Mouse (Mus musculus) thymus, adult 2 months (tissue): ENCODE data around the gene Pkd1l3. TPM values are rescaled to one million over a fixed set of nuclear protein-coding genes. Genes with fewer than 3 reads are reported as not detected.

Experiments used
- DNase-seq: peaks from one replicate; pipeline ENCODE4 v3.0.0; 2021
- H3K27ac ChIP-seq: fragments of 200-500 bp; 2 replicates; pipeline ENCODE4 v1.5.1; 2012; ENCODE audit warnings: low read length, control low read depth; ENCODE audit not compliant: control insufficient read depth, insufficient read depth
- H3K27me3 ChIP-seq: fragments of 200-500 bp; 2 replicates; pipeline ENCODE4 v1.6.1; 2012; ENCODE audit warnings: mild to moderate bottlenecking, low read length, moderate library complexity, mixed read lengths; ENCODE audit not compliant: control insufficient read depth, insufficient read depth
- H3K36me3 ChIP-seq: fragments of 200-500 bp; 2 replicates; pipeline ENCODE4 v1.6.1; 2012; ENCODE audit warnings: mild to moderate bottlenecking, low read length, moderate library complexity; ENCODE audit not compliant: control insufficient read depth, insufficient read depth
- H3K4me1 ChIP-seq: fragments of 200-500 bp; replicated peaks from 2 replicates; pipeline ENCODE4 v1.6.1; 2012; ENCODE audit warnings: low read length; ENCODE audit not compliant: control insufficient read depth, insufficient read depth
- H3K4me3 ChIP-seq: fragments of 200-500 bp; 2 replicates; pipeline ENCODE4 v1.5.1; 2012; ENCODE audit warnings: mild to moderate bottlenecking, low read length, control low read depth, moderate library complexity; ENCODE audit not compliant: control insufficient read depth, insufficient read depth
- CTCF ChIP-seq: fragments of 200-500 bp; IDR thresholded peaks from 2 replicates; pipeline ENCODE4 v1.5.1; 2012; ENCODE audit warnings: mild to moderate bottlenecking, control low read depth, low read length, moderate library complexity, borderline replicate concordance; ENCODE audit not compliant: control insufficient read depth, poor library complexity, insufficient read depth; ENCODE audit errors: extremely low read depth
- POLR2A ChIP-seq: fragments of 200-500 bp; IDR thresholded peaks from 2 replicates; pipeline ENCODE4 v1.6.1; 2012; ENCODE audit warnings: mild to moderate bottlenecking, low read length, control low read depth, moderate library complexity; ENCODE audit not compliant: control insufficient read depth, poor library complexity, insufficient read depth; ENCODE audit errors: extremely low read depth
- WGBS: fragments of 180-500 bp; shearing (Covaris S2); methylation state at CpG from one replicate; pipeline ENCODE4 v1.1.7; 2018; 5-methylcytosine and 5-hydroxymethylcytosine counted together
- polyA plus RNA-seq: library from polyadenylated mRNA; depleted of rRNA; stranded (reverse); fragments of >200 nt; gene quantifications from 2 replicates; pipeline ENCODE4 v1.2.3, GENCODE M21; 2012

Pkd1l3 gene
- polyA plus RNA-seq, 1 experiment, result 0.34 TPM

GRCm38 (mm10) chr8:109593117-109593788 is 21.1 kb upstream of the Pkd1l3 start:
- Histone ChIP-seq H3K27me3 (no peaks in the 10 kb centered on the region), H3K4me3 (no peak overlapping the region), H3K36me3 (no peaks in the 10 kb centered on the region), H3K4me1 (no peaks in the 10 kb centered on the region), H3K27ac (no peak overlapping the region)
- TF ChIP-seq CTCF (no peak), POLR2A (no peak)
- peak; percentile 34 for DNase-seq
- WGBS, result 83% methylated on average over 6 of the region's 6 CpGs

GRCm38 (mm10) chr8:109595854-109596253 is 18.5 kb upstream of the Pkd1l3 start:
- peak; percentile 60 for DNase-seq
- Histone ChIP-seq H3K4me1 (no peaks in the 10 kb centered on the region), H3K4me3 (no peak overlapping the region), H3K27me3 (no peaks in the 10 kb centered on the region), H3K27ac (no peak overlapping the region), H3K36me3 (no peaks in the 10 kb centered on the region)
- WGBS, result 53% methylated on average over 8 of the region's 8 CpGs
- TF ChIP-seq POLR2A, result no peak
- peak; percentile 89 for TF ChIP-seq CTCF

GRCm38 (mm10) chr8:109606725-109607124 is 7.6 kb upstream of the Pkd1l3 start:
- no peak for DNase-seq
- Histone ChIP-seq H3K27ac (no peak overlapping the region), H3K4me1 (peaks cover 8% of the 10 kb centered on the region), H3K4me3 (no peak overlapping the region), H3K27me3 (no peaks in the 10 kb centered on the region), H3K36me3 (no peaks in the 10 kb centered on the region)
- no peak for TF ChIP-seq POLR2A
- TF ChIP-seq CTCF, result no peak
- WGBS, result 94% methylated on average over 2 of the region's 2 CpGs

GRCm38 (mm10) chr8:109607650-109608049 is 6.7 kb upstream of the Pkd1l3 start:
- DNase-seq, result no peak
- H3K4me3 ChIP-seq, result peak overlapping the region; percentile 45; the same call in 1 of the 2 replicates
- WGBS, result 21% methylated on average over 12 of the region's 12 CpGs
- no peaks in the 10 kb centered on the region for H3K36me3 ChIP-seq
- no peaks in the 10 kb centered on the region for H3K27me3 ChIP-seq
- peaks cover 8% of the 10 kb centered on the region for H3K4me1 ChIP-seq
- TF ChIP-seq POLR2A (no peak), CTCF (no peak)
- H3K27ac ChIP-seq, result no peak overlapping the region

- Histone ChIP-seq H3K27me3 (no peaks in the 10 kb centered on the region), H3K36me3 (no peaks in the 10 kb centered on the region), H3K27ac (peak within 1 kb of the TSS; percentile 86), H3K4me1 (peaks cover 8% of the 10 kb centered on the region), H3K4me3 (peak within 1 kb of the TSS; percentile 45)
- DNase-seq, result peak; percentile 97
- TF ChIP-seq CTCF (peak; percentile 55; the same call in 1 of the 2 replicates), POLR2A (peak; percentile 81)
- under 1% methylated on average over 42 of the region's 42 CpGs for WGBS
Measured at GRCm38 (mm10) chr8:109608271-109609152, 5.8 kb upstream of the Pkd1l3 start, which contains the start of gene Dhodh. TSS of gene Dhodh (minus strand) at chr8:109608673.

GRCm38 (mm10) chr8:109609153-109609502 is 5.2 kb upstream of the Pkd1l3 start:
- Histone ChIP-seq H3K4me3 (no peak overlapping the region), H3K36me3 (no peaks in the 10 kb centered on the region), H3K27ac (peak overlapping the region; percentile 86), H3K4me1 (peaks cover 8% of the 10 kb centered on the region), H3K27me3 (no peaks in the 10 kb centered on the region)
- 27% methylated on average over 5 of the region's 5 CpGs for WGBS
- DNase-seq, result no peak
- TF ChIP-seq CTCF (no peak), POLR2A (no peak)

GRCm38 (mm10) chr8:109615569-109615968 is 1.3 kb downstream of the Pkd1l3 start:
- no peak for DNase-seq
- TF ChIP-seq CTCF (no peak), POLR2A (no peak)
- WGBS, result 84% methylated on average over 3 of the region's 3 CpGs
- Histone ChIP-seq H3K36me3 (no peaks in the 10 kb centered on the region), H3K27ac (no peak overlapping the region), H3K27me3 (no peaks in the 10 kb centered on the region), H3K4me1 (peaks cover 2% of the 10 kb centered on the region; the same call in 1 of the 2 replicates), H3K4me3 (no peak overlapping the region)
